Mouse (Mus musculus): ENCODE data around the gene Gfap. TPM values are rescaled to one million over a fixed set of nuclear protein-coding genes. Genes with fewer than 3 reads are reported as not detected.

Gfap gene
- 0.09 TPM for polyA plus RNA-seq (2014; fragmentation: Illumina TruSeq; extraction: RNeasy Lipid Tissue Mini Kit (QIAGEN cat#74804); ENCODE audit: insufficient read depth, low read depth, low replicate concordance)

DNA sequence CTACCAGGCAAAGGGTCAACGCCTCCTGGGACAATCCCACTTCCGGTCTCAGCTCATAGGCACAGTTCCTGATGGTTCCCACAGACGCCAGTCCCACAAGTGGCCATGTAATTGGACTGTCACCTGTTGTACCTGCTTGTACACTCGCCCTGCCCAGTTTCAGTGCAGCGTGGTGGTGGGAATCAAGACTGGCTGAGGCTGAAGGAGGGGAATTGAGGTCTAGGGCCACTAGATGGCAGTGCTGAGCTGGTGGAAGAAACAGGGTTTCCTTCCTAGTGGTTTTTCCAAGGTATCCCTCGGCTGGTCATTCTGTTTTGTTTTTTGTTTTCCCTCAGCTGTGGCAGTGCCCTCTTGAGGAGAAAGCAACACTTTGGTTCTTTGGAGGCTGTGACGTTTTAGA, at the start of gene Gfap:
TSS of gene Gfap (minus strand) at position 150 of the 400 bp plus-strand sequence.

GRCm38 (mm10) chr11:102946265-102946991, 45.7 kb upstream of the Gfap start, which contains the start of gene C1ql1:
TSS of gene C1ql1 (minus strand) at chr11:102946688.

GRCm38 (mm10) chr11:102924557-102925350, 24.0 kb upstream of the Gfap start, which contains the start of gene Kif18b:
TSS of gene Kif18b (minus strand) at chr11:102925124.

DNA sequence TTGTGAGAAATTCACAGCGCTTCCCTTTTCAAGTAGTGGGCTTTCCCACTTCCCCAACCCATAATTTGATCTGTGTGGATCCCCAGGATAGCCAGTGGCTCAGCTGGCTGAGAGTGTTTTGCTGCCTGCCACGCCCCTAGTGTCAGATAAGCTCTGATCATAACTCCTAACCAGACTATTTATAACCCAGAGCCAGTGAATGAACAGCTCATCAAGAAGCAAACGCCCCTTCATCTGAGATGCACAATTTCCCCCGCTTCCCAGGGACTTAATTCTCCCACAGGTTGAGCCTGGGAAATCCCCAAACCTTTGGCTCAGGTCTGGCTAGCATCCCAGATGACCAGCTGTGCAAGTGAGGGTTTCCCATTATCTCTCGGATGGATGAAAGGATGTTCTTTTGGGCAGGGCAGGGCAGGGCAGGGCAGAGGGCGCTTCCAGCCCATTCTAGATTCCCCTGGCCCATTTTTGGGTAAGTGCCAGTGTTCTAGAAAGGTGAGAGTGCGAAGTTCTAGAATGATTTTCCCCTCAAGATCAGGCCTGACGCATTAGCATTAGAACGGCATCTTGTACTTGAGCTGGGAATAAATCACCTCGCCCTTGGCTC, 16.0 kb downstream of the Gfap start, which contains the start of gene Fam187a:
TSS of gene Fam187a (plus strand) at position 554 of the 604 bp plus-strand sequence.

DNA sequence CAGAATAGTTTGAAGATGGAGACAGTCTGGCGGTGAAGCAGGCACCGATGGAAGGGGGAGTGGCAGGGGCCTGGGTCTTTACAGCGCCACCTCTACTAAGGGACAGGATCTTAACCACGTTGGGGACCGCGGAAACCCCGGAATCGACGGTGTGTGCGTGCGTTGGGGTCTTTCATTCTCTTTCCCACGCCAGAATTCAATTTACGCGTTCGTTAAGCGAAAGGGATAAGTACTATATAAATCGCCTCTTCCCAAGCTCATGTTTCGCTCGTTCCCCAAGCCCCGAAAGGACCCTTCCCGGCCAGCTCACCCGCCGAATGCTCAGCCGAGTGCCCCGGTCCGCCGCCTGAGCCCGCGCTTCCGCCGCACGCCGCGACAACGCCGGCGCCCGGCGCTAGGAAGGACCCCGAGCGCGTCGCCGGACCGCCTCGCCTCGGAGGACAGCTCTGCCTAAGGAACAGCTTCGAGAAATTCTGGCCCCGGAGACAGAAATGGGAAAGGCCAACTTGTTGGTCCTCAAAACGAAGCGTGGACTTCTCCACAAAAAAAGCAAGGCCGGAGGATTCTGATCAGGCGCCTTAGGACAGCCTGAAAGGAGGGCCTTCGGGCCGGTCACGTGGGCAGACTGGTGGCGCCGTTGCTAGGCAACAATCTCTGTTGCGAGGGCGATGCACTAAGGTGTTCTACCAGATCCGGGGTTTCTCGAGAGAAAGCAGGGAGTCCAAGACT, 20.0 kb downstream of the Gfap start, which contains the start of the genes Eftud2 and Ccdc103:
TSS of gene Eftud2 (minus strand) at position 401 of the 729 bp plus-strand sequence.
TSS of gene Ccdc103 (plus strand) at position 620 of the 729 bp plus-strand sequence.

Other genes starting within 250 kb of the Gfap start
- not detected for gene Meioc, start 237.2 kb downstream of the Gfap start, polyA plus RNA-seq (2014; fragmentation: Illumina TruSeq; extraction: RNeasy Lipid Tissue Mini Kit (QIAGEN cat#74804); ENCODE audit: insufficient read depth, low read depth, low replicate concordance)
- gene Ccdc43, start 203.1 kb downstream of the Gfap start, polyA plus RNA-seq (2014; fragmentation: Illumina TruSeq; extraction: RNeasy Lipid Tissue Mini Kit (QIAGEN cat#74804); ENCODE audit: insufficient read depth, low read depth, low replicate concordance) = 14.4 TPM
- gene Adam11, start 139.5 kb downstream of the Gfap start, polyA plus RNA-seq (2014; fragmentation: Illumina TruSeq; extraction: RNeasy Lipid Tissue Mini Kit (QIAGEN cat#74804); ENCODE audit: insufficient read depth, low read depth, low replicate concordance) = 0.74 TPM
- 14.6 TPM for gene Gjc1, start 81.2 kb downstream of the Gfap start, polyA plus RNA-seq (2014; fragmentation: Illumina TruSeq; extraction: RNeasy Lipid Tissue Mini Kit (QIAGEN cat#74804); ENCODE audit: insufficient read depth, low read depth, low replicate concordance)
- gene Higd1b, start 65.1 kb downstream of the Gfap start, polyA plus RNA-seq (2014; fragmentation: Illumina TruSeq; extraction: RNeasy Lipid Tissue Mini Kit (QIAGEN cat#74804); ENCODE audit: insufficient read depth, low read depth, low replicate concordance) = 81.5 TPM
- 33.4 TPM for gene Eftud2, start 19.9 kb downstream of the Gfap start, polyA plus RNA-seq (2014; fragmentation: Illumina TruSeq; extraction: RNeasy Lipid Tissue Mini Kit (QIAGEN cat#74804); ENCODE audit: insufficient read depth, low read depth, low replicate concordance)
- gene Ccdc103, start 19.7 kb downstream of the Gfap start, polyA plus RNA-seq (2014; fragmentation: Illumina TruSeq; extraction: RNeasy Lipid Tissue Mini Kit (QIAGEN cat#74804); ENCODE audit: insufficient read depth, low read depth, low replicate concordance) = 2.9 TPM
- not detected for gene Fam187a, start 15.7 kb downstream of the Gfap start, polyA plus RNA-seq (2014; fragmentation: Illumina TruSeq; extraction: RNeasy Lipid Tissue Mini Kit (QIAGEN cat#74804); ENCODE audit: insufficient read depth, low read depth, low replicate concordance)
- gene Kif18b, start 24.2 kb upstream of the Gfap start, polyA plus RNA-seq (2014; fragmentation: Illumina TruSeq; extraction: RNeasy Lipid Tissue Mini Kit (QIAGEN cat#74804); ENCODE audit: insufficient read depth, low read depth, low replicate concordance) = not detected
- gene C1ql1, start 45.8 kb upstream of the Gfap start, polyA plus RNA-seq (2014; fragmentation: Illumina TruSeq; extraction: RNeasy Lipid Tissue Mini Kit (QIAGEN cat#74804); ENCODE audit: insufficient read depth, low read depth, low replicate concordance) = 0.15 TPM
- 28.8 TPM for gene Nmt1, start 127.3 kb upstream of the Gfap start, polyA plus RNA-seq (2014; fragmentation: Illumina TruSeq; extraction: RNeasy Lipid Tissue Mini Kit (QIAGEN cat#74804); ENCODE audit: insufficient read depth, low read depth, low replicate concordance)
- gene Dcakd, start 127.4 kb upstream of the Gfap start, polyA plus RNA-seq (2014; fragmentation: Illumina TruSeq; extraction: RNeasy Lipid Tissue Mini Kit (QIAGEN cat#74804); ENCODE audit: insufficient read depth, low read depth, low replicate concordance) = 19.7 TPM
- 4.0 TPM for gene Plcd3, start 200.7 kb upstream of the Gfap start, polyA plus RNA-seq (2014; fragmentation: Illumina TruSeq; extraction: RNeasy Lipid Tissue Mini Kit (QIAGEN cat#74804); ENCODE audit: insufficient read depth, low read depth, low replicate concordance)
- 35.5 TPM for gene Acbd4, start 200.8 kb upstream of the Gfap start, polyA plus RNA-seq (2014; fragmentation: Illumina TruSeq; extraction: RNeasy Lipid Tissue Mini Kit (QIAGEN cat#74804); ENCODE audit: insufficient read depth, low read depth, low replicate concordance)
- 25.9 TPM for gene Hexim1, start 215.3 kb upstream of the Gfap start, polyA plus RNA-seq (2014; fragmentation: Illumina TruSeq; extraction: RNeasy Lipid Tissue Mini Kit (QIAGEN cat#74804); ENCODE audit: insufficient read depth, low read depth, low replicate concordance)
- gene Hexim2, start 231.5 kb upstream of the Gfap start, polyA plus RNA-seq (2014; fragmentation: Illumina TruSeq; extraction: RNeasy Lipid Tissue Mini Kit (QIAGEN cat#74804); ENCODE audit: insufficient read depth, low read depth, low replicate concordance) = 1.9 TPM

Data from lung, adult 10 weeks (tissue).